Mouse (Mus musculus) embryonic fibroblast, embryonic 13.5 days (primary cell): Measurements from ENCODE around the gene Zfp652. TPM values are rescaled to one million over a fixed set of nuclear protein-coding genes. Genes with fewer than 3 reads are reported as not detected.

Source experiments
- H3K27ac ChIP-seq: 2 replicates; pipeline ENCODE4 v1.5.1; 2012; ENCODE audit warnings: low read length, control low read depth, inconsistent platforms; ENCODE audit not compliant: insufficient read depth
- H3K4me1 ChIP-seq: 2 replicates; pipeline ENCODE4 v1.6.1; 2011; ENCODE audit warnings: low read length; ENCODE audit not compliant: control insufficient read depth, insufficient read depth
- H3K4me3 ChIP-seq: 2 replicates; pipeline ENCODE4 v1.5.1; 2011; ENCODE audit warnings: mild to moderate bottlenecking, control low read depth, low read length; ENCODE audit not compliant: insufficient read depth
- CTCF ChIP-seq: IDR thresholded peaks from 2 replicates; pipeline ENCODE4 v1.5.1; 2011; ENCODE audit warnings: mild to moderate bottlenecking, control low read depth, low read length, moderate library complexity, borderline replicate concordance; ENCODE audit not compliant: insufficient read depth
- POLR2A ChIP-seq: IDR thresholded peaks from 2 replicates; pipeline ENCODE4 v1.6.1; 2011; ENCODE audit warnings: low read depth, mild to moderate bottlenecking, control low read depth, low read length, moderate library complexity
- polyA plus RNA-seq: library from polyadenylated mRNA; stranded (reverse); fragments of >200 nt; gene quantifications from 2 replicates; pipeline ENCODE4 v1.2.4, GENCODE M21; 2011; ENCODE audit warnings: low read depth; ENCODE audit not compliant: missing spikeins, insufficient read length

Gene Zfp652
- polyA plus RNA-seq, 1 experiment, result 27.3 TPM

DNA sequence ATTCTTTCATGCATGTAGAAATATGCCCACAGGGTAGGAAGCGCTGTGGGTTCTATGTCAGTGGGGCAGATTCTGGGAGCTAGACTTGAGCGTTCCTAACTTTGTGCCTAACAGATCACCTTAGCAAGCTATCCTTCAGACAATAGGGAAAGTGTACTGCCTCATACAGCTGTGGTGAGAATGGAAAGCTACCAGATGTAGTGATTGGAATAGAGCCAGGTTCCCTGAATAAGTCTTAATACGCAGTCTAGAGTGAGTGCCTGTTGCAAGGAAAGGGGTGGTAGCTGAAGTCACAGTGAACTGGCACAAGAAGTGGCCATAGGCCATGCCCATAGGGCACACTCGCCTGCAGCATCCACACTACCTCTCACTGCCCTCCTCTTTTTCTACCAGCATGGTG is 50.5 kb downstream of the Zfp652 start:
- no peak overlapping the region for H3K27ac ChIP-seq
- peaks cover 2% of the 10 kb centered on the region; the same call in 1 of the 2 replicates for H3K4me1 ChIP-seq
- no peak overlapping the region for H3K4me3 ChIP-seq
- TF ChIP-seq CTCF, result no peak

DNA sequence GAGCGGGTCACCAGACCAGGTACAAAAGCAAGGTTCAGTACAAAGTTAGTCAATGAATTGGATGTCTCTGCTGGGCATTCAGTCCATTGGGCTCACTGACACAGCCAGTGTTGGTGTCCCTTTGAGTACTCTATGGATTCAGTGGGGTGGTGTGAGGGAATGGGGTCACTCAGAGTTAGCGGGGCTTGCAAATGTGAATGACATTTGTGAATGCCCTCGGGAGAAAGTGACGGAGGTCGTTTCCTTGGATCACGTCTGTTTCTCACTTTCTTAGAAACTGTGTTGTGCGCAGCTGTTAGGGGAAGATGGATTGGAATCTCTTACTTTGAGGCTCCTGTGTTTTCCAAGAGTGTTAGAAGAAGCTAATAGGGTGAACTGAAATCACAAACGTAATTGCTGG is 52.3 kb downstream of the Zfp652 start:
- H3K4me3 ChIP-seq, result no peak overlapping the region
- H3K4me1 ChIP-seq, result peaks cover 2% of the 10 kb centered on the region; the same call in 1 of the 2 replicates
- TF ChIP-seq POLR2A, result no peak
- no peak for TF ChIP-seq CTCF
- H3K27ac ChIP-seq, result no peak overlapping the region

DNA sequence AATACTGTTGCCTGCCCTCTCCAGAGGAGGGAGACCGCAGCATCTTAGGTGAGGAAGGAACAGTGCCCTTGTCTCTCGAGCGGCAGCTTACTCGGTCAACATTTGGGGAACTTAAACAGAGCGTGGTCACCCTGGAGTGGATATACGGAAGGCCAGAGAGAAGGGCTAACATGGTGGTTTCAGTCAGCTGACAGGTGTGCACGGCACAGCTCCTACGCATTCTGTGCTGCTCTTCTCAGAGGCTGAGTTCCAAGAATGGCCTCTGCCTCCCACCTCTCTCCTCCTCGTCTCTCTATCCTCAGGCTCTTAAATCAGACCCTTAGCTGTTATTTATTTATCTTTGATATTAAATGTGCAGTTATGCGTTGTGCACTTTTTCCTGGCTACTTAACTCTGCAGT is 52.9 kb downstream of the Zfp652 start:
- TF ChIP-seq CTCF, result no peak
- Histone ChIP-seq H3K27ac (no peak overlapping the region), H3K4me1 (peaks cover 2% of the 10 kb centered on the region; the same call in 1 of the 2 replicates), H3K4me3 (no peak overlapping the region)

DNA sequence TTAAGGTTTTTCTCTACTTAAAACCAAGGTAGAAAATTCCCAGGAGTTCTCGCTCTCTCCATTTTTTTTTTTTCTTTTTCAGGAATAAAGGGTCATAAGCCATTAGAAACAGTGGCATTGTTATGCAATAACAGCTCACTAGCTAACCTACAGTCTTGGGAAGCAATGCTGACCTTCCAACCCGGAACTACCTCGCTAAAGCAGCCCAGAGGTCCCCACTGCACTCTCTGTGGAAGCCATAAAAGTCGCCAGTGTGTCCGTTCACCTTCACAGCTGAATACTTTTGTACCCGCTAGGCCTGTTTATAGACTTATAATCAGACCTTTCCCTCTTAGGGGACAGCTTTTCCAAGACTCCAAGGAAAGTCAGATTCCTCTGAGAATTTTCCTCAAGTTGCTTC is 55.8 kb downstream of the Zfp652 start:
- no peak overlapping the region for H3K27ac ChIP-seq
- no peaks in the 10 kb centered on the region for H3K4me1 ChIP-seq
- TF ChIP-seq CTCF, result no peak
- TF ChIP-seq POLR2A, result no peak
- H3K4me3 ChIP-seq, result no peak overlapping the region

DNA sequence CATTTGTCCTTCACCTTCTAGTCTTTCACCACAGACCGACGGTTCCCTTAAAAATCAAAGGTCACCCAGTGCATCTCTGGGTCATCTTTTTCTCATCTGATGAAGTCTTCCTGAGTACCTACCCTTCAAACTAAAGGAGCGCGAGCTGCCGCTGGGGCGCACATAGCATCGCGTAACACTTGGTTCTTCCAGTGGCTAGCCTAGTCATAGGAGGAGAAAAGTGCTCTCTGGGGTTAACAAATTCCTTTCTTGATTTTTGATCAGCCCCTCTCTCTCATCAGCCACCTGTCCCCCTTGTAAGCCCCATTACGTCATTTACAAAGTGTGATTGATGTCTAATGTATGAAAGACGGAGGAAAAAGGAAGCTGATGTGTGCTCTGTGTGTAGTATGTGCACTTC is 56.7 kb downstream of the Zfp652 start:
- TF ChIP-seq CTCF (no peak), POLR2A (no peak)
- Histone ChIP-seq H3K4me3 (no peak overlapping the region), H3K27ac (no peak overlapping the region), H3K4me1 (no peaks in the 10 kb centered on the region)

DNA sequence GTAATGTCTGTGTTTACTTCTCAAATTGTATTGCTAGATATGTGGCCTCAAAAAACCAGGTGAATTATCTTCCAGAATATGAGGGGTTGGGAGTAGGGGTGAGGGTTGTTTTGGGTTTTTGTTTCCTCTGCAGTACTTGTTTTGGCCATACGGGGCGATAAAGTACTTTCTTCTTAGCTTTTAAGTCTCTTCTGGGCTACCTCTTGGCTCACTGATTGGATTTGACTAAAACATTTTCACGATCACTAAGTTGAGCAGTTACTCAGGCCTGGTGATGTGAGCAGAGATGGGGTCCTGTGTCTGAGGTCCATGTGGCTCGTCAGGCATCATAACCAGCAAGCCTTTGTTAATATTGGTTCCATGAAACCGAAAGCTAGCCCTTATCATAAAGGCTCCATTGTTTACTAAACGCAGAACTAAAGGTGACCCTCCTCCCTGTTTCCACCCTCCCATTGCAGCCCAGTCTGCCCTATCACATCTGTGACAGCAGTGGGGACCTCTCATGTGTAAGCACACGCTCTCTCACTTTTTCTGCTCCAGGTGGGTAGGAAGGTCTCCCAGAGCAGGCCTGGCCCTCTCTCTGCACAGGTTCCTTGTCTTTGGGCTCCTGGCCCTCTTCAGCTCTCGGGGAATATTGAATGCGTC is 58.4 kb downstream of the Zfp652 start:
- Histone ChIP-seq H3K4me3 (no peak overlapping the region), H3K27ac (no peak overlapping the region), H3K4me1 (no peaks in the 10 kb centered on the region)
- TF ChIP-seq CTCF (no peak), POLR2A (no peak)

DNA sequence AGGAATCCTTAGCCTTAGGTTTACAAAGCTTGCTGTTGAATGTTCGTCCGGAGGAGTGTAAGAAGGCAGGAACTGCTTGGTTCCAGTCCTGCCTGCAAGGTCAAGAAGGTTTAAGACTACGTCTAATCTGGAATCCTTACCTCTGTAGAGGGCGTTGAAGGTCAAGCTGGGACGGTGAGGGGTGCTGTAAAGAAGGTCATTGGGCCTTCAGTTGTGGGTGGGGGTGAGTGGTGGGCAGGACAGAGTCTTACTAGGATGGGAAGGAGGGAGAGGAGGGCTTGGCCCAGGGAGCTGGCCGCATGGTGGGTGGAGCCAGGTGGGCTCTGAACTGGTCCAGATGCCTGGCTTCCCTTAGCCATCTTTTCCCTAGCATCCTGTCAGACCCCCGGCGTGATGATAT is 59.2 kb downstream of the Zfp652 start:
- no peak overlapping the region for H3K4me3 ChIP-seq
- TF ChIP-seq CTCF (no peak), POLR2A (no peak)
- H3K27ac ChIP-seq, result no peak overlapping the region

DNA sequence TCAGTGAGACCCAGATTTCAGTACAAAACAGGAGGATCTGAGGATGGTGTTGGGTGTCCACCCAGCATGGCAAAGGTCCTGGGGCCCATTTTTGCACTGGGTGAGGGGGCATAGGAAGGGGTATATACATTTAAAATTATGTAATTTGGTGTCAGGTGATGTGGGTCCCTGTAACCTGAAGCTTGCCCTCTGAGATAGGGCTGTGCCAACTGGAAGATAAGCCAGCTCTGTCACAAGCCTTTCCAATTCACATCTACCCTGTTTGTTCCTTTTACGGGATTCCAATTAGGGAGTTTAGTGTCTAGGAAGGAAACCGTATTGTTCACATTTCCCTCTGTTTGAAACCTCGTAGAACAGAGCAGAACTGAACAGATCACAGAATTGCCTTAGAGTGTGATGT is 60.8 kb downstream of the Zfp652 start:
- Histone ChIP-seq H3K4me1 (no peaks in the 10 kb centered on the region), H3K27ac (no peak overlapping the region)
- TF ChIP-seq POLR2A (no peak), CTCF (no peak)

More for the DNA sequence above, 59.2 kb downstream of the Zfp652 start:
- no peaks in the 10 kb centered on the region for H3K4me1 ChIP-seq

DNA sequence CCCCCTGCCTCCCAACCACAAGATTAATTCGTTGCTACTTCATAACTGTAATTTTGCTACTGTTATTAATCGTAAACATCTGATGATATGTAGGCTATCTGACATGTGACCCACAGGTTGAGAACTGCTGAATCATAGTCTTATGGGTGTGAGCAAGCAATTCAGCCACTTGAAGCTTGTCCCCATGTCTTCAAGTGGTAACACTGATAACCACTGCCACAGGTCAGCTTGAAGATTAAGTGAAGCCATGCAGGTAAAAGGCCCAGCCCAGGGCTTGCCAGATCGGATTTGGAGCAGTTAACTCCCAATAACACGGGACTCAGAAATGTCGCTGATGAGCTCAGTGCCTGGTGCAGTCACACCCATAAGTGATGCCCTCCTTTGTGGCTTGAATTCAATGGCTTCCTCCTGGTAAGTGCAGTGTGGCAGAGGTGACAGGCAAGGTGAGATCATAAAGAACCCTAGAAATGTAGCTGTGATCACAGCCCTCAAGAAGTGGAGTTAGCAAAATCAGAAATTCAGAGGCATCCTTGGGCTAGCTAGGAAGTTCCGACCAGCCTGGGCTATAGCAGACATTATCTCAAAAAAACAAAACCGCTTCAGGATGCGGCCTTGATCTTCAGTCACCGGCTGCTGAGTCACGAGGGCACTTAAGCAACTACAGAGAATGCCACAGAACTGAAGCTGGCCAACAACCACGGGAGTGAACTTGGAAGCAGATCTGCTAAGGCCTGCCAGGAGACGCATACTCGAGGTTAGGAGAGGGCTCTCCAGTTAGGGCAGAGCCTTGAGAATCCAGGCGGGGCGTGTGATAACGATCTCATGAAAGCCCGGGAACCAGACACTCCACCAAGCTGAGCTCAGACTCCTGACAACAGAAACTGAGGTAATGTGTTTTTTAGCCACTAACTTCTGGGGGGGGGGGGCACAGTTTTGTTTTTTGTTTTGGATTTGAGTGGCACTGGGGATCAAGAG is 65.1 kb downstream of the Zfp652 start:
- peak overlapping the region; percentile 29 for H3K27ac ChIP-seq
- H3K4me3 ChIP-seq, result no peak overlapping the region
- peaks cover 6% of the 10 kb centered on the region; the same call in 1 of the 2 replicates for H3K4me1 ChIP-seq
- no peak for TF ChIP-seq POLR2A
- TF ChIP-seq CTCF, result no peak

More for the DNA sequence above, 60.8 kb downstream of the Zfp652 start:
- no peak overlapping the region for H3K4me3 ChIP-seq

DNA sequence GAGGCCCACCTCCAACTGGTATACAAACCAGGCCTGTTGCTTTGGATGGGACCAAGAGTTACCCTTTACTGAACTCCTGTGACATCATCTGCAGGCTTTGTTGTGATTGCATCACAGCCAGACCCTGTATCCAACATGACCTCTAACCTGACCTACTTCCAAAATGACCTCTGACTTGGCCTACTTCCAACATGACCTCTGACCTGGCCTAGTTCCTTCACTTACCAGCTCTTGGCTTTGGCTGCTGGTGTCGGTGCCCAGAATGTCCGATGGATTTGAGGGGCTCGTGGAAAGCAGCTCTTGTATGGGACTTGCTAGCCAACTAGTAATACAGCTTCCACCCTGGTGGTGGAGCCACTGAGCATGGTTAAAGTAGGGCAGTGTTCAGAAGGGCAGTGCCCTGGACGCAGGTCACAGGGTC is 66.4 kb downstream of the Zfp652 start:
- Histone ChIP-seq H3K27ac (peak overlapping the region; percentile 7; the same call in 1 of the 2 replicates), H3K4me3 (no peak overlapping the region), H3K4me1 (peaks cover 6% of the 10 kb centered on the region; the same call in 1 of the 2 replicates)
- TF ChIP-seq CTCF, result peak; percentile 6; the same call in 1 of the 2 replicates
- TF ChIP-seq POLR2A, result no peak
